Mouse (Mus musculus) T-helper 2 cell (primary cell): ENCODE results near the gene Hsd17b3.

Experiments
- in situ Hi-C: fragments of 300-600 bp; cut with MboI, MseI; formaldehyde crosslinking; loops from one replicate; pipeline ENCODE4 v1.15.1; 2025; ENCODE audit warnings: high pct_unique_total_duplicates

The Hsd17b3 gene

GRCm38 (mm10) chr13:64089130-64089529 is at the start of gene Hsd17b3:
Hsd17b3 (minus strand) TSS chr13:64089230.
- in situ Hi-C loops = no loop called here

GRCm38 (mm10) chr13:64129616-64130375 is 40.8 kb upstream of the Hsd17b3 start:
- in situ Hi-C loops = no loop called here

GRCm38 (mm10) chr13:64128858-64129615 is 40.0 kb upstream of the Hsd17b3 start, which contains the start of gene Slc35d2:
Slc35d2 (minus strand) TSS chr13:64129368.
- in situ Hi-C loops = no loop called here

- in situ Hi-C loops = no loop called here
Observed at GRCm38 (mm10) chr13:64126316-64126715, 37.3 kb upstream of the Hsd17b3 start.

- in situ Hi-C loops = no loop called here
Observed at GRCm38 (mm10) chr13:64124886-64125285, 35.9 kb upstream of the Hsd17b3 start.

GRCm38 (mm10) chr13:64123491-64124188 is 34.6 kb upstream of the Hsd17b3 start:
- in situ Hi-C loops = no loop called here

GRCm38 (mm10) chr13:64120760-64121159 is 31.7 kb upstream of the Hsd17b3 start:
- in situ Hi-C loops = no loop called here

GRCm38 (mm10) chr13:64117442-64117841 is 28.4 kb upstream of the Hsd17b3 start:
- in situ Hi-C loops = no loop called here

GRCm38 (mm10) chr13:64110421-64110820 is 21.4 kb upstream of the Hsd17b3 start:
- in situ Hi-C loops = no loop called here

GRCm38 (mm10) chr13:64108381-64108850 is 19.4 kb upstream of the Hsd17b3 start:
- in situ Hi-C loops = no loop called here

- in situ Hi-C loops = no loop called here
Observed at GRCm38 (mm10) chr13:64107535-64107934, 18.5 kb upstream of the Hsd17b3 start.

- in situ Hi-C loops = no loop called here
Observed at GRCm38 (mm10) chr13:64107105-64107504, 18.1 kb upstream of the Hsd17b3 start.

GRCm38 (mm10) chr13:64105690-64106089 is 16.7 kb upstream of the Hsd17b3 start:
- in situ Hi-C loops = no loop called here

GRCm38 (mm10) chr13:64100186-64100585 is 11.2 kb upstream of the Hsd17b3 start:
- in situ Hi-C loops = no loop called here

- in situ Hi-C loops = no loop called here
Observed at GRCm38 (mm10) chr13:64098992-64099391, 10.0 kb upstream of the Hsd17b3 start.

GRCm38 (mm10) chr13:64093341-64093740 is 4.3 kb upstream of the Hsd17b3 start:
- in situ Hi-C loops = no loop called here

GRCm38 (mm10) chr13:64092752-64093151 is 3.7 kb upstream of the Hsd17b3 start:
- in situ Hi-C loops = no loop called here

GRCm38 (mm10) chr13:64092141-64092540 is 3.1 kb upstream of the Hsd17b3 start:
- in situ Hi-C loops = no loop called here

GRCm38 (mm10) chr13:64091006-64091405 is 2.0 kb upstream of the Hsd17b3 start:
- in situ Hi-C loops = no loop called here

- in situ Hi-C loops = no loop called here
Observed at GRCm38 (mm10) chr13:64090278-64090677, 1.2 kb upstream of the Hsd17b3 start.

- in situ Hi-C loops = no loop called here
Observed at GRCm38 (mm10) chr13:64088057-64088456, 973 bp downstream of the Hsd17b3 start.

GRCm38 (mm10) chr13:64086036-64086435 is 3.0 kb downstream of the Hsd17b3 start:
- in situ Hi-C loops = no loop called here
